In genomic region chr11:12346486-12346885, GRCm38 (mm10) we compare ENCODE assay signal across 26 mouse cellular contexts.
DNase-seq lines count a peak whose midpoint lies in the region; ATAC-seq and TF ChIP-seq lines count a peak whose summit lies in the region.
"Had no signal": no experiment of that assay in that cellular context is flagged by ENCODE, and none has a peak within 500 bp of the region (broad histone marks: within the 10 kb centered on the region; RNA-seq: fewer than 3 reads in every experiment).

No protein-coding gene starts in this region.

- 19% methylated on average over 2 of the region's 2 CpGs for WGBS in heart, postnatal 0 days
- 84% methylated on average over 2 of the region's 2 CpGs for WGBS in midbrain, embryonic 11.5 days
- 79% methylated on average over 2 of the region's 2 CpGs for WGBS in midbrain, postnatal 0 days

- intact Hi-C loops in heart, postnatal 36 days (cut with DNase I) = no loop called here

- ATAC-seq in frontal cortex, adult (ENCODE audit: low TSS enrichment) = 0 out of 2 replicates have a peak, but pooled peaks have one; percentile 3
- no peak for ATAC-seq in heart, postnatal 0 days (ENCODE audit: insufficient read depth, low read depth)
- no peak for ATAC-seq in midbrain, embryonic 11.5 days (ENCODE audit: low FRiP score)
- ATAC-seq in midbrain, postnatal 0 days (ENCODE audit: low FRiP score) = no peak
- ATAC-seq: activated CD4-positive, CD25-positive, alpha-beta regulatory T cell, adult 4 months; CD4-positive, CD25-positive, alpha-beta regulatory T cell, adult 4 months; forebrain, embryonic 14.5 days; Patski had no signal

- no peaks in the 10 kb centered on the region for H3K9me3 ChIP-seq in heart, postnatal 0 days (replicated peaks; ENCODE audit: control insufficient read depth, low read length)
- no peaks in the 10 kb centered on the region for H3K9me3 ChIP-seq in midbrain, embryonic 11.5 days (ENCODE audit: control insufficient read depth, low read length)
- no peaks in the 10 kb centered on the region for H3K9me3 ChIP-seq in midbrain, postnatal 0 days (ENCODE audit: low read length)
- H3K9me3 ChIP-seq: embryonic facial prominence, embryonic 10.5 days; embryonic facial prominence, embryonic 12.5 days; forebrain, embryonic 10.5 days; forebrain, embryonic 12.5 days; G1E had no signal

- TF ChIP-seq EP300 in heart, postnatal 0 days (IDR thresholded peaks at IDR 0.05; ENCODE audit: low read depth) = no peak

- H3K4me2 ChIP-seq in heart, postnatal 0 days (ENCODE audit: low read depth, low read length) = no peak overlapping the region
- H3K4me2 ChIP-seq in midbrain, embryonic 11.5 days = no peak overlapping the region
- H3K4me2 ChIP-seq in midbrain, postnatal 0 days (ENCODE audit: low read depth, low read length, poor library complexity, severe bottlenecking) = no peak overlapping the region
- H3K4me2 ChIP-seq: embryonic facial prominence, embryonic 12.5 days; forebrain, embryonic 12.5 days had no signal

- H3K27ac ChIP-seq in heart, postnatal 0 days (ENCODE audit: low read depth) = 0 out of 2 replicates have a peak overlapping the region, but pooled peaks have one; percentile 22
- H3K27ac ChIP-seq in midbrain, embryonic 11.5 days (ENCODE audit: low read depth, low read length) = no peak overlapping the region
- H3K27ac ChIP-seq in midbrain, postnatal 0 days (ENCODE audit: low read depth, low read length) = no peak overlapping the region
- H3K27ac ChIP-seq: embryonic facial prominence, embryonic 10.5 days; embryonic facial prominence, embryonic 12.5 days; forebrain, embryonic 10.5 days; forebrain, embryonic 12.5 days had no signal

- TF ChIP-seq CTCF in heart, postnatal 0 days (IDR thresholded peaks at IDR 0.05; ENCODE audit: low read depth) = no peak
- TF ChIP-seq CTCF in midbrain, postnatal 0 days (IDR thresholded peaks at IDR 0.05) = no peak

- DNase-seq in frontal cortex, postnatal 10 days (ENCODE audit: low spot score in 2 of 2) = no peak
- DNase-seq in heart, postnatal 0 days (ENCODE audit: low spot score) = no peak
- no peak for DNase-seq in heart, postnatal 36 days
- peak; percentile 59 for DNase-seq in midbrain, embryonic 11.5 days (ENCODE audit: low spot score, missing footprints)
- no peak for DNase-seq in midbrain, postnatal 0 days (ENCODE audit: low spot score)
- DNase-seq in spleen, adult 12 weeks (ENCODE audit: low spot score) = no peak
- DNase-seq: adrenal gland, adult 8-10 months; adrenal gland, postnatal 14 days; adrenal gland, postnatal 36 days; B cell, adult 2 months; cerebellum, adult 11-12 months; cerebellum, adult 2 months; cerebellum, adult 9-10 months; cerebellum, postnatal 10 days; cerebellum, postnatal 25 days had no signal

- no peak overlapping the region for H3K9ac ChIP-seq in heart, postnatal 0 days (replicated peaks; ENCODE audit: low read depth, low read length)
- H3K9ac ChIP-seq in midbrain, embryonic 11.5 days (ENCODE audit: low read length) = no peak overlapping the region
- H3K9ac ChIP-seq in midbrain, postnatal 0 days (replicated peaks; ENCODE audit: low read length, poor library complexity, severe bottlenecking) = no peak overlapping the region
- H3K9ac ChIP-seq: embryonic facial prominence, embryonic 12.5 days; forebrain, embryonic 12.5 days had no signal

- no peaks in the 10 kb centered on the region for H3K27me3 ChIP-seq in heart, postnatal 0 days (ENCODE audit: control insufficient read depth, insufficient read depth, low read length)
- H3K27me3 ChIP-seq in midbrain, embryonic 11.5 days (ENCODE audit: control insufficient read depth, insufficient read depth, low read length) = no peaks in the 10 kb centered on the region
- H3K27me3 ChIP-seq in midbrain, postnatal 0 days (ENCODE audit: insufficient read depth, low read length) = no peaks in the 10 kb centered on the region
- H3K27me3 ChIP-seq: CH12.LX; embryonic facial prominence, embryonic 12.5 days; forebrain, embryonic 12.5 days; Patski had no signal

- H3K4me3 ChIP-seq in heart, postnatal 0 days (ENCODE audit: low read depth, low read length) = no peak overlapping the region
- no peak overlapping the region for H3K4me3 ChIP-seq in midbrain, embryonic 11.5 days (ENCODE audit: low read depth, low read length)
- no peak overlapping the region for H3K4me3 ChIP-seq in midbrain, postnatal 0 days (ENCODE audit: low read depth, low read length)
- H3K4me3 ChIP-seq: embryonic facial prominence, embryonic 10.5 days; embryonic facial prominence, embryonic 12.5 days; forebrain, embryonic 10.5 days; forebrain, embryonic 12.5 days had no signal

- peaks cover 15% of the 10 kb centered on the region for H3K4me1 ChIP-seq in heart, postnatal 0 days (ENCODE audit: control insufficient read depth, insufficient read depth)
- no peaks in the 10 kb centered on the region; the same call in 1 of the 2 replicates for H3K4me1 ChIP-seq in midbrain, embryonic 11.5 days (ENCODE audit: control insufficient read depth, insufficient read depth, low read length)
- H3K4me1 ChIP-seq in midbrain, postnatal 0 days (ENCODE audit: insufficient read depth, low read length) = peaks cover 5% of the 10 kb centered on the region; the same call in 1 of the 2 replicates
- H3K4me1 ChIP-seq: embryonic facial prominence, embryonic 12.5 days had no signal

- H3K36me3 ChIP-seq in heart, postnatal 0 days (replicated peaks; ENCODE audit: control insufficient read depth, insufficient read depth, low read length) = 0 out of 2 replicates have a peak, but pooled peaks cover 2% of the 10 kb centered on the region
- H3K36me3 ChIP-seq in midbrain, embryonic 11.5 days (ENCODE audit: control insufficient read depth, insufficient read depth, low read length) = no peaks in the 10 kb centered on the region
- H3K36me3 ChIP-seq in midbrain, postnatal 0 days (ENCODE audit: insufficient read depth, low read length) = peaks cover 4% of the 10 kb centered on the region; the same call in 1 of the 2 replicates
- H3K36me3 ChIP-seq: embryonic facial prominence, embryonic 10.5 days; embryonic facial prominence, embryonic 12.5 days; forebrain, embryonic 10.5 days; forebrain, embryonic 12.5 days; G1E had no signal
